Mouse (Mus musculus) E14TG2a.4 (cell line): ENCODE measurements around the gene Fkbp11.

Experiments used
- H3K27me3 ChIP-seq: 2 replicates; pipeline ENCODE4 v1.6.1; 2014; ENCODE audit warnings: low read length, control low read depth; ENCODE audit not compliant: insufficient read depth
- H3K36me3 ChIP-seq: 2 replicates; pipeline ENCODE4 v1.6.1; 2014; ENCODE audit warnings: low read length, control low read depth; ENCODE audit not compliant: insufficient read depth
- H3K4me1 ChIP-seq: replicated peaks from 2 replicates; pipeline ENCODE4 v1.6.1; 2014; ENCODE audit warnings: low read depth, low read length, control low read depth
- H3K4me3 ChIP-seq: replicated peaks from 2 replicates; pipeline ENCODE4 v1.5.1; 2014; ENCODE audit warnings: mild to moderate bottlenecking, low read length
- H3K9me3 ChIP-seq: 2 replicates; pipeline ENCODE4 v1.6.1; 2014; ENCODE audit warnings: low read length, control low read depth
- CTCF ChIP-seq: conservative IDR thresholded peaks from 2 replicates; pipeline ENCODE4 v1.5.1; 2014; ENCODE audit warnings: low read length
- NANOG ChIP-seq: IDR thresholded peaks from 2 replicates; pipeline ENCODE4 v1.6.1; 2014; ENCODE audit warnings: borderline replicate concordance, low read length, mixed read lengths
- POU5F1 ChIP-seq: IDR thresholded peaks from 2 replicates; pipeline ENCODE4 v1.6.1; 2014; ENCODE audit warnings: low read length, borderline replicate concordance

The Fkbp11 gene

DNA sequence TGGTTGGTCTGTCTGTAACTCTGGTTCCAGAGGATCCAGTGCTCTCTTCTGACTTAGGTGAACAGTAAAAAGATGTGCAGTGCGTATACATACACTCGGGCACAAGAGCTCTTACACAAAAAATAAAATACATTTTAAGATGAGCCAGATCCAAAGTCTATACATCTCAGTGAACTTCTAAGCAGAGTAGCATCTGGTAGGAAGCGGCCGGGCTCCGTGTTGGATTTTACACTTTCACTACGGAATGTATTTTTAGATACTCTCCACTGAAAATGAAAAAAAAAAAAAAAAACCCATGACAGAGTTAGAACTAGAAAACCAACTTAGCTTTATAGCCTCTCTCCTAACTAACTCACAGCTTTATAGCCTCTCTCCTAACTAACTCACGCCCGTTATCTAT is 47.3 kb downstream of the Fkbp11 start:
- TF ChIP-seq NANOG (no peak), POU5F1 (no peak), CTCF (no peak)
- no peak overlapping the region for H3K4me3 ChIP-seq
- peaks cover 51% of the 10 kb centered on the region for H3K27me3 ChIP-seq
- H3K9me3 ChIP-seq, result no peaks in the 10 kb centered on the region
- H3K4me1 ChIP-seq, result peaks cover 25% of the 10 kb centered on the region
- no peaks in the 10 kb centered on the region for H3K36me3 ChIP-seq

DNA sequence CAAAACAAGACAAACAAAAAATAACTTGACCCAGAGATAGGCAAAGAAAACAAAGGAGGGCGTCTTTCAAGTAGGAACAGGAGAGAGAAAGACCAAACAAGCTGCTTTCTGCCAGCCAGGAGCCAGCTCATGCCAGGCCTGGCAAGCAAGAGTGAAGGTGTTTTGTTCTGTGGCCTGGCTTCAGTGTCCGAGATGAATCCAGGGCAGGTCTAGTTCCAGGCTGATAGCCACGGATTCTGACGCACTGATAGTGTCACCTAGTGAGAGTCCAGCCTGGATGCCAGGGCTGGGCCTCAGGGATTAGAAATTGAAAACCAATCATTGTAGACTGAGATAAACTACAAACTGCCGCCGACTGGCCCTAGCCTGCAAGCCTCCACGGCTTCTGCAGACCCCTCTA is 50.0 kb downstream of the Fkbp11 start:
- Histone ChIP-seq H3K36me3 (peaks cover 7% of the 10 kb centered on the region), H3K4me1 (peaks cover 44% of the 10 kb centered on the region), H3K9me3 (peaks cover 13% of the 10 kb centered on the region), H3K27me3 (peaks cover 58% of the 10 kb centered on the region), H3K4me3 (no peak overlapping the region)
- no peak for TF ChIP-seq CTCF
- no peak for TF ChIP-seq POU5F1
- no peak for TF ChIP-seq NANOG

DNA sequence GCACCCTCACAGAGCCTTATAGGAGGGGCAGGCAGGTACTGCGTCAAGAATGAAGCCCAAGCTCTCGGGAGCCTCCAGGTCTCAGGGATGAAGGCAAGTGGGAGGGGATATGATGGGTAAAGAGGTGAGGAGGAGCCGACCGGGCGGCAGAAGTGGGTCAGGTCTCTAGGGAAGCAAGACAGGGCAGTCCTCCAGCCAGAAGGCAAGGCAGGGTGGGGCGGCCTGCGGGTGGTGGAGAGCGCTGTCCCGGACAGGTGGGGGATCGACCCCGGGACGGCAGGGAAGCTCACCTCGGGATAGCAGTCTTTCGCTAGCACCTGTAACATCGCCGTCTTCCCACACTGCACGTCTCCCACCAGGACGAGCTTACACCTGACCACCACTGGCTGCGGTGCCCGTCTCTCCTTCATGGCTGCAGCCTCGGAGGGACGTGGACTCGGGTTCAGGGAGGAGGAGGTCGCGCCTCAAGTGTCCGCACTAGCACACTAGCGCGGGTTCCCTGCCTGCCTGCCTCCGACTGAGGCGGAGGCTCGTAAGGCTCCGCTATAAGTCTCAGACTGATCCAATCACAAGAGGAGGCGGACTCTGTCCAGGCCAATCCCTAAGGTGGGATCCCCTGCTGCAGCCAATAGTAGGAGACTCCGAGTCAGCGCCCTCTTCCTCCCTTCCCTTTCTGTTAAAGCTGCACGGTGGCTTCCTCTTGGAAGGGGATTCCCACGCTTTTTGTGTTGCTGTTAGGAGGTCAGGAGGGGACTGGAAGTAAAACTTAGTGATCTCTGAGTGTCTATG is 50.9 kb downstream of the Fkbp11 start, which contains the start of gene Rnd1:
Rnd1 (minus strand) TSS at position 522 of the 789 bp plus-strand sequence.
- no peak for TF ChIP-seq POU5F1
- no peak for TF ChIP-seq NANOG
- TF ChIP-seq CTCF, result no peak
- Histone ChIP-seq H3K27me3 (peaks cover 54% of the 10 kb centered on the region), H3K4me3 (peak within 1 kb of the TSS; percentile 79), H3K36me3 (peaks cover 15% of the 10 kb centered on the region), H3K4me1 (peaks cover 44% of the 10 kb centered on the region), H3K9me3 (peaks cover 22% of the 10 kb centered on the region)

DNA sequence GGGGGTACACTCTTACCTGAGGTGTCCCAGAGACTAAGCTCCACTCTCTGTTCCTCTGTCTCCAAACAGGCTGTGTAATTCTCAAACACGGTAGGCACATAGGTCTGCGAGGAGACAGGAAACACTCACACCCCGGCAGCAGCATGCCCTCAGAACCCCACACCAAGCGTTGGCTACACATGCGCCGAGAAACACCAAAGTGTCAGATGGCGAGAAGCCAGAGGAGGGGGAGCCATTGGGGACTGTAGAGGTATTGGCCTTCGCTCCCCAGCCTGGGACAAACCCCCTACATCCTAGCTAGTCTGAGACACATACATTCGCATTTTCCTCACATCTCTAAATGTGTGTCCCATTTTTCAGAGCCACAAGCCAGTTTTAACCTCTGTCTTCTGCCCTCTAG is 51.5 kb downstream of the Fkbp11 start:
- Histone ChIP-seq H3K36me3 (peaks cover 17% of the 10 kb centered on the region), H3K4me1 (peaks cover 44% of the 10 kb centered on the region), H3K4me3 (peak overlapping the region; percentile 79), H3K9me3 (peaks cover 23% of the 10 kb centered on the region), H3K27me3 (peaks cover 50% of the 10 kb centered on the region)
- TF ChIP-seq CTCF, result no peak
- TF ChIP-seq NANOG, result no peak
- no peak for TF ChIP-seq POU5F1

DNA sequence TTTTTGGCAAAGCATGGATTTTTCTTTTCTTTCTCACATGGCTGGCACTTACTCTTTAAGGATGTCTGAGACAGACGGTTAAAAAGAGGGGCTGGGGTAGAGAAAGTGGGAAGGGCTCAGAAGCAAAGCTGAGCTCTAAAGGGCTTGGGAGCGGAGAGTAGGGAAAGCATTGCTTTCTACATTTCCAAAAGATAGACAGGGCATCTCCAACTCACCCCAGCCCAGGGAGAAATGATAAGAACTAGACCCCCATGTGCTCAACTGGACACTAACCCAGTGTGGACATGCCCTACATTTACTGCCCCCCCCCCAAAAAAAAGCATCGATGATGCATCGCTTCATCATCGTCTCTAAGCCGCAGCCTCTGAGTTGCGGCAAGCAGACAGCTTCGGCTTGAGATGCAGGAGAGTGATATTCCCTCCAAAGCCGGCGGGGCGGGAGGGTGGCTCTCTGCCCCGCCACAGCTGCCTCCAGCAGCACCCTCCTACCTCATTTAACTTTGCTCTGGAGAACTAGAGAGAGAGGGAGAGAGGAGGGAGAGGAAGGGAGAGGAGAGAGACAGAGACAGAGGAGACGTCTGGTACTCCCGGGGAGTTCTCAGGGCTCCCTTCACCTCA is 52.3 kb downstream of the Fkbp11 start:
- TF ChIP-seq POU5F1 (no peak), CTCF (no peak), NANOG (no peak)
- peak overlapping the region; percentile 79 for H3K4me3 ChIP-seq
- H3K4me1 ChIP-seq, result peaks cover 45% of the 10 kb centered on the region
- H3K27me3 ChIP-seq, result peaks cover 50% of the 10 kb centered on the region
- H3K9me3 ChIP-seq, result peaks cover 23% of the 10 kb centered on the region
- peaks cover 17% of the 10 kb centered on the region for H3K36me3 ChIP-seq

DNA sequence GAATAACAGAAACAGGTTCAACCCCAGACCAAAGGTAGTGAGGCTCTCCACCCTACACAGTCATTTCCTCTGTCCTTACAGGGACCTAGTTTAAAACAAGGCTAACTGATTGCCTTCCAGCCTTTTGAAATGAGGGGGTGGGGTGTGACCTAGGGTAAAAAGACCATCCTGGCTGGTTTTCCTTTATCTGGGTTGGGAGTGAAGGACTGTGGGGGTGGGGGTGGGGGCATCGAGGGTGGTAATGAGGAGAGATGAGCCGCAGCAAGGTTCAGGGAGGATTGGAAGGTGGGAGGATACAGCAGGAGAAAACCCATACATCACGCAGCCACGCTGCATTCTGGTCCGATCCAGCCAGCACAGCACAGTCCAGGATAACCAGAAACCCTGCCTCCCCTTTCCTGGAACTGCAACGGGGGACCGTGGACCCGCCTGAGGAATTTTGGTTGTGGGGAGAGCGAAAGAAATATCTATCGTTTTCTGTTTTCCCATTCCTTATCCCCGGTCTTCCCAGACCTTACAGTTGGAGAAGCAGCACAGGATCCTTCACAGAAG is 52.9 kb downstream of the Fkbp11 start:
- Histone ChIP-seq H3K36me3 (peaks cover 21% of the 10 kb centered on the region), H3K27me3 (peaks cover 50% of the 10 kb centered on the region), H3K4me1 (peaks cover 52% of the 10 kb centered on the region), H3K4me3 (peak overlapping the region; percentile 79), H3K9me3 (peaks cover 23% of the 10 kb centered on the region)
- TF ChIP-seq POU5F1 (no peak), NANOG (0 out of 2 replicates have a peak, but pooled peaks have one; percentile 16), CTCF (no peak)
